Mouse (Mus musculus): ENCODE results near the gene Smim26. TPM values are rescaled to one million over a fixed set of nuclear protein-coding genes. Genes with fewer than 3 reads are reported as not detected.

Gene Smim26
- polyA plus RNA-seq, 1 experiment from 2014 or later = 54.9 TPM

GRCm38 (mm10) chr2:144599831-144600687 is 6.2 kb downstream of the Smim26 start, which contains the start of gene Dtd1:
Gene Dtd1 (plus strand): TSS chr2:144599897.
- peak; percentile 93 for ATAC-seq (ENCODE audit: low FRiP score, low read depth)
- Histone ChIP-seq H3K27ac (replicated peaks) (peak within 1 kb of the TSS; percentile 89), H3K27me3 (no peaks in the 10 kb centered on the region), H3K4me3 (peak within 1 kb of the TSS; percentile 81), H3K9me3 (no peaks in the 10 kb centered on the region), H3K4me2 (peak within 1 kb of the TSS; percentile 73), H3K36me3 (peaks cover 7% of the 10 kb centered on the region; the same call in 1 of the 2 replicates), H3K9ac (peak within 1 kb of the TSS; percentile 90), H3K4me1 (replicated peaks) (peaks cover 8% of the 10 kb centered on the region)
- WGBS = 2% methylated on average over 50 of the region's 50 CpGs

GRCm38 (mm10) chr2:144601576-144601975 is 7.7 kb downstream of the Smim26 start:
- Histone ChIP-seq H3K4me3 (no peak overlapping the region), H3K9me3 (no peaks in the 10 kb centered on the region), H3K36me3 (peaks cover 20% of the 10 kb centered on the region), H3K27ac (replicated peaks) (no peak overlapping the region), H3K4me2 (no peak overlapping the region), H3K9ac (no peak overlapping the region), H3K4me1 (replicated peaks) (peaks cover 8% of the 10 kb centered on the region), H3K27me3 (no peaks in the 10 kb centered on the region)
- no peak for ATAC-seq (ENCODE audit: low FRiP score, low read depth)
- WGBS = 91% methylated on average over 1 of the region's 1 CpGs

GRCm38 (mm10) chr2:144613956-144614355 is 20.1 kb downstream of the Smim26 start:
- ATAC-seq (ENCODE audit: low FRiP score, low read depth) = no peak
- Histone ChIP-seq H3K4me3 (no peak overlapping the region), H3K9me3 (no peaks in the 10 kb centered on the region; the same call in 1 of the 2 replicates), H3K4me2 (no peak overlapping the region), H3K9ac (no peak overlapping the region), H3K27me3 (no peaks in the 10 kb centered on the region), H3K4me1 (replicated peaks) (no peaks in the 10 kb centered on the region), H3K36me3 (peaks cover 4% of the 10 kb centered on the region; the same call in 1 of the 2 replicates), H3K27ac (replicated peaks) (no peak overlapping the region)
- 96% methylated on average over 6 of the region's 6 CpGs for WGBS

- WGBS = 93% methylated on average over 16 of the region's 16 CpGs
- Histone ChIP-seq H3K9ac (no peak overlapping the region), H3K27ac (replicated peaks) (no peak overlapping the region), H3K4me1 (replicated peaks) (no peaks in the 10 kb centered on the region), H3K27me3 (no peaks in the 10 kb centered on the region), H3K4me3 (no peak overlapping the region), H3K36me3 (peaks cover 10% of the 10 kb centered on the region; the same call in 1 of the 2 replicates), H3K4me2 (no peak overlapping the region), H3K9me3 (no peaks in the 10 kb centered on the region)
- no peak for ATAC-seq (ENCODE audit: low FRiP score, low read depth)
Observed at GRCm38 (mm10) chr2:144617074-144617874, 23.4 kb downstream of the Smim26 start.

GRCm38 (mm10) chr2:144621491-144621890 is 27.6 kb downstream of the Smim26 start:
- no peak overlapping the region for H3K9ac ChIP-seq
- no peaks in the 10 kb centered on the region for H3K27me3 ChIP-seq
- no peak overlapping the region for H3K4me3 ChIP-seq
- no peak for ATAC-seq (ENCODE audit: low FRiP score, low read depth)
- H3K4me2 ChIP-seq = no peak overlapping the region
- 33% methylated on average over 6 of the region's 6 CpGs for WGBS
- peaks cover 16% of the 10 kb centered on the region for H3K36me3 ChIP-seq
- H3K9me3 ChIP-seq = no peaks in the 10 kb centered on the region
- no peaks in the 10 kb centered on the region for H3K4me1 ChIP-seq (replicated peaks)
- H3K27ac ChIP-seq (replicated peaks) = no peak overlapping the region

GRCm38 (mm10) chr2:144633551-144633950 is 39.7 kb downstream of the Smim26 start:
- H3K9me3 ChIP-seq = no peaks in the 10 kb centered on the region
- H3K9ac ChIP-seq = no peak overlapping the region
- H3K4me2 ChIP-seq = no peak overlapping the region
- no peak overlapping the region for H3K27ac ChIP-seq (replicated peaks)
- no peak overlapping the region for H3K4me3 ChIP-seq
- 81% methylated on average over 2 of the region's 2 CpGs for WGBS
- no peaks in the 10 kb centered on the region for H3K36me3 ChIP-seq
- H3K4me1 ChIP-seq (replicated peaks) = 0 out of 2 replicates have a peak, but pooled peaks cover 5% of the 10 kb centered on the region
- H3K27me3 ChIP-seq = no peaks in the 10 kb centered on the region
- ATAC-seq (ENCODE audit: low FRiP score, low read depth) = peak; percentile 24; the same call in 1 of the 2 replicates

GRCm38 (mm10) chr2:144634231-144634630 is 40.4 kb downstream of the Smim26 start:
- Histone ChIP-seq H3K27ac (replicated peaks) (no peak overlapping the region), H3K4me3 (no peak overlapping the region), H3K27me3 (no peaks in the 10 kb centered on the region), H3K4me1 (replicated peaks) (0 out of 2 replicates have a peak, but pooled peaks cover 5% of the 10 kb centered on the region), H3K36me3 (no peaks in the 10 kb centered on the region), H3K4me2 (no peak overlapping the region), H3K9ac (no peak overlapping the region), H3K9me3 (no peaks in the 10 kb centered on the region)
- no peak for ATAC-seq (ENCODE audit: low FRiP score, low read depth)
- 67% methylated on average over 5 of the region's 5 CpGs for WGBS

GRCm38 (mm10) chr2:144634729-144635128 is 40.9 kb downstream of the Smim26 start:
- Histone ChIP-seq H3K27ac (replicated peaks) (0 out of 2 replicates have a peak overlapping the region, but pooled peaks have one; percentile 38), H3K36me3 (no peaks in the 10 kb centered on the region), H3K4me3 (no peak overlapping the region), H3K9ac (no peak overlapping the region), H3K4me1 (replicated peaks) (0 out of 2 replicates have a peak, but pooled peaks cover 5% of the 10 kb centered on the region), H3K4me2 (no peak overlapping the region), H3K9me3 (no peaks in the 10 kb centered on the region), H3K27me3 (no peaks in the 10 kb centered on the region)
- WGBS = 56% methylated on average over 2 of the region's 2 CpGs
- ATAC-seq (ENCODE audit: low FRiP score, low read depth) = no peak

GRCm38 (mm10) chr2:144635644-144636320 is 41.9 kb downstream of the Smim26 start:
- no peak overlapping the region for H3K9ac ChIP-seq
- 0 out of 2 replicates have a peak, but pooled peaks cover 5% of the 10 kb centered on the region for H3K4me1 ChIP-seq (replicated peaks)
- H3K9me3 ChIP-seq = no peaks in the 10 kb centered on the region
- H3K4me2 ChIP-seq = no peak overlapping the region
- no peaks in the 10 kb centered on the region for H3K36me3 ChIP-seq
- no peak overlapping the region for H3K4me3 ChIP-seq
- no peak overlapping the region for H3K27ac ChIP-seq (replicated peaks)
- no peaks in the 10 kb centered on the region for H3K27me3 ChIP-seq
- ATAC-seq (ENCODE audit: low FRiP score, low read depth) = peak; percentile 68; the same call in 1 of the 2 replicates
- 22% methylated on average over 5 of the region's 5 CpGs for whole genome bisulfite sequencing

GRCm38 (mm10) chr2:144637204-144637603 is 43.4 kb downstream of the Smim26 start:
- no peak overlapping the region for H3K4me2 ChIP-seq
- no peak overlapping the region for H3K27ac ChIP-seq (replicated peaks)
- no peaks in the 10 kb centered on the region for H3K36me3 ChIP-seq
- ATAC-seq (ENCODE audit: low FRiP score, low read depth) = no peak
- H3K9ac ChIP-seq = no peak overlapping the region
- H3K4me1 ChIP-seq (replicated peaks) = 0 out of 2 replicates have a peak, but pooled peaks cover 5% of the 10 kb centered on the region
- 90% methylated on average over 4 of the region's 4 CpGs for WGBS
- no peak overlapping the region for H3K4me3 ChIP-seq
- H3K9me3 ChIP-seq = no peaks in the 10 kb centered on the region
- H3K27me3 ChIP-seq = no peaks in the 10 kb centered on the region

GRCm38 (mm10) chr2:144637671-144638395 is 44.0 kb downstream of the Smim26 start:
- Histone ChIP-seq H3K27ac (replicated peaks) (no peak overlapping the region), H3K9me3 (no peaks in the 10 kb centered on the region), H3K4me2 (no peak overlapping the region), H3K36me3 (no peaks in the 10 kb centered on the region), H3K4me3 (no peak overlapping the region), H3K27me3 (no peaks in the 10 kb centered on the region), H3K9ac (no peak overlapping the region), H3K4me1 (replicated peaks) (0 out of 2 replicates have a peak, but pooled peaks cover 5% of the 10 kb centered on the region)
- ATAC-seq (ENCODE audit: low FRiP score, low read depth) = no peak
- 69% methylated on average over 12 of the region's 12 CpGs for WGBS

Data from hindbrain, embryonic 15.5 days (tissue).